Mouse (Mus musculus): ENCODE measurements around the gene Mid1.
"Not testable (repeated sequence)": the region's sequence is repeated elsewhere in the genome, so short reads cannot be mapped to it uniquely, and the experiment has no call there.

The Mid1 gene

DNA sequence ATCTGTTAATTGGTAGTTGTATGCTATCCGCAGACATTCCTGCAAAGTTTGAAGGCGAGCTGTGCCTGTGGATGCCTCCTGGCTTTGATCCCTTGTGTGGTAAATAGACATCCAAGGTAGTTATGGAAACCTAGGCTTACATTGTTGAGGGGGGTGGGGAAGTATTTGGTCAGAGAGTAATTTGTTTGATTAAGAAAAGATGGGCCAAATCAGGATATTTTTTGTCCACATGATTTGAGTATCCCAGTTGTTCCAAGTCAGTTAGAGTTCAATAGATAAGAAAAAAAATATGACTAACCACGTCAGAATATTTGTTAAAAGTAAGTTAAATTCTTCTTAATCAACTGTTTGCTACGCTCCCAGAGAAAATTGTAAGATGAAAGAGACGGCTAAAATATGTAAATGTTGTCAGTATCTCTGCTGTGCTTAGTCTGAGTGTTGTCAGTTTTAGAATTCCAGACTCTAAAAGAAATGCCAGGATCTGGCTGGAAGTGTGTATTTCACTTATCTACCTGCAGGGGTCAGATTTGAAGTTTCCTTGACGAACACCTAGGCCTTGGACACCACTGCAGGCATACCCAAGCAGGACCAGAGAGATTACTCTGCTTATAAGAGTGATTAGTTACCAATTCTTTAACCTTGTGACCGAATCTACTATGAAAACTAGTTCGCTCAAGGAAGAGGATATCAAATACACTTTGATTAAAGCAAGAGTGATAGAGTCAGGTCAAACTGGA is 198.7 kb downstream of the Mid1 start:
- DNase-seq (ENCODE audit: low read depth, low spot score), result no peak

- DNase-seq (ENCODE audit: low read depth, low spot score), result no peak
Measured at GRCm38 (mm10) chrX:169890541-169890940, 205.5 kb downstream of the Mid1 start.

GRCm38 (mm10) chrX:169892100-169892499 is 207.1 kb downstream of the Mid1 start:
- no peak for DNase-seq (ENCODE audit: low read depth, low spot score)

- DNase-seq (ENCODE audit: low read depth, low spot score), result no peak
Measured at GRCm38 (mm10) chrX:169892631-169893030, 207.6 kb downstream of the Mid1 start.

DNA sequence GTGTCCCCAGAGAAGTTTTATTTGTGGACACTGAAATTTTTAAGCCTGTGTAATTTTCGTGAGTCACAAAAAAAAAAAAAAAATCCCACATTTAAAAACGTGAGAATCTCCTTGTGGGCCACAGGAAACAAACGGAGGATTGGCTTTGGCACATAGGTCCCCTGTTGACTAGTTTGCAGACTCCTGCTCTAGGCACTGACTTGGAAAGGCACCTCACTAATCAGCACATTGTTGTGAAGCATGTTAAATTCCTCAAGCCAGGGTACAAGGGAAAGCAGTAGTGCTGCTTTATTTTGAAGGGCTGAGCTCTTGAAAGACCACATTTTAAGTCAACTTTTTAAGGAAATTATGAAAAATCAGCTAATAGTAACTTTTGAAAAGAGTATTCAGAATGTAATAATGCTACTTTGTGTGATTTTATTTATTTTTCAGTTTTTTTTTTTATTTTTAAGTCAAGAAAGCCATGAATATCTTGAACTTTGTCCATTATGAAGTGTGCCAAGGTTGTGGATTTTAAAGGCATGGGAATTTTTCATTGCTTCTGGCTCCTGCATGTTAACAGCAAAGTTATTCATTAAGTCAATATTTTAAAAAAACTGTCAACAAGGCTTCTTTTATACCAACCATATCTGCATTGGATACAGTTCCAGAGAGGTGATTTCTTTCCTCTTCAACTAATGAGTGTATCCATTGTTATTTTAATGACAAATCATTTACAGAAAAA is 214.4 kb downstream of the Mid1 start:
- DNase-seq (ENCODE audit: low read depth, low spot score), result no peak

DNA sequence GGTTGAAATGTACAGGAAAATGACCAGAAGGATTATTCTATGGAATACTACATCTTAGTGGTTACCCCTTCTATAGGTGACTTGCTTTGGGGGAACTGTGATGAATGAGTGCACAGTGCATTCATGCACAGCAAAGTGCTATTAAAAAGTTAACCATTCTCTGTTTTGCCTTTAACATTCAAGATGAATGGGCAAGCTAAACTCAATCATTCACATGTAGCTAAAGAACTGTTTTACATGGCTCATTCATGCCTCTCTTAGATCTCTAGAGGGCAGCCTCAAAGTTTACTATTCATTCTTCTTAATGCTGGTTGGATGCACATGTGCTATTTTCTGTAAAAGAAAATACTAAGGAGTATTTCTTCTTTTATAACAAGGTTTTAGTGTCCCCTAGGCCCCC is 217.9 kb downstream of the Mid1 start:
- no peak for DNase-seq (ENCODE audit: low read depth, low spot score)

DNA sequence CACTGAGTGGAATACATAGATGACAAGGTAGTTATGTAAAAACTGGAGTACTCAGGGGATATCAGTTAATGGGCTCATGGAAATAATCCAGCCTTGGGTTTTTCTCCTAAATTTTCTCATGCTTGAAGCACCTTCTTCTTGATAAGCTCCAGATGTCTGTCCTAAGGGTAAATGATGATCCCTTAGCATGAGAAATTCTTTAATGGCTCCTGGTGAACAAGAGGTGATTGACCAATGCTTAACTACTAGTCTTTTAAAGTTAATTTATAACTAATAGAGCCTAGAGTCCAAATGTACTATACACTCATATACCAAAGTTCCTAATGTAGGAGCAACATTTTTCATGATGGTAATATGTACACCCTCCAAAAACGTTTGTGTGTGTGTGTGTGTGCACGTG is 218.7 kb downstream of the Mid1 start:
- no peak for DNase-seq (ENCODE audit: low read depth, low spot score)

DNA sequence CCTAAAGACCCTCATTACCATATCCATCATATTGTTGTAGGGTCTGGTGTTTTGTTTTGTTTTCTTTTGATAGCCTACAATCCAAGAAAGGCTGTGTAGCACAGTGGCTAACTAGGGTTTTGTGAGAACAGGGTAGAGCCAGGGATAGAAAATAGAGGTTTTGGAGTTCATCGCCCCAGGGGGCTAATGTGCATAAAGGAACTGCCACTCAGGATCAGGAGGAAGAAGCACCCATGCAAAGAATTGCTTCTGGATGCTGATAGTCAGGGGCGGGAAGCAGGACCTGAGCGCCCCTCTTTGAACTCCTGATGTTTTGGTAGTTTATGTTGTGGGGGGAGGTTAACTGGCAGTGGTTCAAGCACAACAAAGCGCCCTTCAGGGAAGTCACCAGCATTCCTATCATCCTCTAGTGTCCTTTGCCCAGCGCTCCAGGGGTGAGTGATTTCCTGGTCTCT is 221.1 kb downstream of the Mid1 start:
- no peak for DNase-seq (ENCODE audit: low read depth, low spot score)

- DNase-seq (ENCODE audit: low read depth, low spot score), result no peak
Measured at GRCm38 (mm10) chrX:169909898-169910297, 224.9 kb downstream of the Mid1 start.

- no peak for DNase-seq (ENCODE audit: low read depth, low spot score)
Measured at GRCm38 (mm10) chrX:169915738-169916137, 230.7 kb downstream of the Mid1 start.

DNA sequence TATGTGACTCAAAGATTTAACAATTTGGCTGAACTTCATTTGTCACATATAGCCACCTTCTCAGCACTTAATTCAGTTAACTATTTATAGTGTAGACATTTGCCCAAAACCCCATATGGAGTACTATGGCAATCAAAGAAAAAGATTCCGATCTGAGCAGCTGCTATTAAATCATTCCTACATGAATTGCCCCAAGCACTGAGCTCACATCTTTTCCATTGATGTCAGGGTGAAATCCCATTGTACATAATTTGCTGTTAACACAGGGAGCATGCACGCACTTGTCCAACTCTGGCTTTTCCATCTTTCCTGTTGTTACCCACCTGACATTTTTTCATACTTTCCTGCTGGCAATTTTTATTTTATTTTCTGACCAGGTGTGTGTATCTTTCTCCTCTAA is 237.5 kb downstream of the Mid1 start:
- no peak for DNase-seq (ENCODE audit: low read depth, low spot score)

GRCm38 (mm10) chrX:169923417-169923816 is 238.4 kb downstream of the Mid1 start:
- no peak for DNase-seq (ENCODE audit: low read depth, low spot score)

GRCm38 (mm10) chrX:169925600-169925999 is 240.6 kb downstream of the Mid1 start:
- DNase-seq (ENCODE audit: low read depth, low spot score), result no peak

DNA sequence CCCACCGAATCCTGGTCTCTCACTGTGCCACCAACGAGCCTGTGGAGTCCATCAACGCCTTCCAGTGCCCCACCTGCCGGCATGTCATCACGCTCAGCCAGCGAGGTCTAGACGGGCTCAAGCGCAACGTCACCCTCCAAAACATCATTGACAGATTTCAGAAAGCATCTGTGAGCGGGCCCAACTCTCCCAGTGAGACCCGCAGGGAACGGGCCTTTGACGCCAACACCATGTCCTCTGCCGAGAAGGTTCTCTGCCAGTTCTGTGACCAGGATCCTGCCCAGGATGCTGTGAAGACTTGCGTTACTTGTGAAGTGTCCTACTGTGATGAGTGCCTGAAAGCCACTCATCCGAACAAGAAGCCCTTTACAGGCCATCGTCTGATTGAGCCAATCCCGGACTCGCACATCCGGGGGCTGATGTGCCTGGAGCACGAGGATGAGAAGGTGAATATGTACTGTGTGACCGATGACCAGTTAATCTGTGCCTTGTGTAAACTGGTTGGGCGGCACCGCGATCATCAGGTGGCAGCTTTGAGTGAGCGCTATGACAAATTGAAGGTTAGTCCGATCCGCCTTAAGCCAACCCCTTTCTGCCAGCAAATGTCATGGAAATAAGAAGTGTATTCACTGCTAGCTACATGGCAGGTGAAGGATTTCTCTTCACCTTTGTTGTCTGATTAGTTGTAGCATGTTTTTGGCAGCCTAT is 242.3 kb downstream of the Mid1 start:
- DNase-seq (ENCODE audit: low read depth, low spot score), result no peak

GRCm38 (mm10) chrX:169930868-169931267 is 245.9 kb downstream of the Mid1 start:
- DNase-seq (ENCODE audit: low read depth, low spot score), result no peak

DNA sequence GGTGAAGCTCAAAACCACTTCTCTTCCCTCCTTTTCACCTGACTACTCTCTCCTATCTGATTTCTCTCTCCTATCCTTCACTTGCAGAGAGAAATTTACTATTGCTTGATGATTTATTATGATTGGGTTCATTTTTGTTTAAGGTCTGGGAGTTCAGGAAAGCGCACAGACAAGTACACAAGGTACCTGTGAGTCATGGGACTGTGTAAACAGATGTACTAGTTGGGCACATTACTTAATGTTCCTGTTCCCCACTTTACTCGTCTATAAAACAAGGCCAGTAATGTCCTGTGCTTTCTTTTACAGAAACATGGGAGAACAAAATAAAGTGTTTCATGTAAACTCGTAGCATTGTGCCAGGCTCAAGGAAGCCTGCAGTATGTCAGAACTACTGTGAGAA is 248.2 kb downstream of the Mid1 start:
- no peak for DNase-seq (ENCODE audit: low read depth, low spot score)

GRCm38 (mm10) chrX:169937119-169937719 is 252.2 kb downstream of the Mid1 start:
- no peak for DNase-seq (ENCODE audit: low read depth, low spot score)

DNA sequence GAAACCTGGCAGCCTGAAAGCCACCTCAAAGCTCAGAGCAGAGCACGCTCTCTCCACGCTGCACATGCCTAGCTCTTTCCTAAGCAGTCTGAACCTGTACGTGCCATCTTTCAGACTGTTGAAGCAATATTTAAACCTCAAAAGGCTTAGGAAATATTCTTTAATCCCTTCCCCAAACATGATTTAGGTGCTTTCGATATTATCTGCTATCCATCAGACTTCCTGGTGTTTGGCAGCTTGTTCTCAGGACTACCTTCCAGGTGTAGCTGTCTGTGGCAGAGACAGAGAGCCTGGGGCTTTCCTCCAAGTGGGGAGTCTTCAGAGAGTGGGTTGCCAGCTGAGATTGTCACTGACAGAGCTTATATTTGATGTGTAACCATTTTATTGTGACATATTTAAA is 255.5 kb downstream of the Mid1 start:
- no peak for DNase-seq (ENCODE audit: low read depth, low spot score)

GRCm38 (mm10) chrX:169950596-169950995 is 265.6 kb downstream of the Mid1 start:
- DNase-seq (ENCODE audit: low read depth, low spot score), result no peak

- no peak for DNase-seq (ENCODE audit: low read depth, low spot score)
Measured at GRCm38 (mm10) chrX:169969337-169969736, 284.3 kb downstream of the Mid1 start.

GRCm38 (mm10) chrX:169969765-169970164 is 284.8 kb downstream of the Mid1 start:
- DNase-seq (ENCODE audit: low read depth, low spot score), result not testable (repeated sequence)

GRCm38 (mm10) chrX:169970546-169970945 is 285.5 kb downstream of the Mid1 start:
- DNase-seq (ENCODE audit: low read depth, low spot score), result not testable (repeated sequence)

All from brain, embryonic 18.5 days (tissue).